Mouse (Mus musculus) hindbrain, embryonic 13.5 days (tissue): ENCODE data around the gene Supt5. TPM values are rescaled to one million over a fixed set of nuclear protein-coding genes. Genes with fewer than 3 reads are reported as not detected.
A peak's percentile ranks its signal among the peaks of the same experiment; 100 is the strongest.
"Not testable (repeated sequence)": the region's sequence is repeated elsewhere in the genome, so short reads cannot be mapped to it uniquely, and the experiment has no call there.

Experiments
- ATAC-seq: fragments of 200-750 bp; cut with Nextera tagmentation; 2 replicates; pipeline ENCODE4 v1.8.0; 2017; ENCODE audit warnings: moderate TSS enrichment; ENCODE audit not compliant: low FRiP score
- H3K27ac ChIP-seq: fragments of 300-500 bp; sonication (generic); 2 replicates; pipeline ENCODE4 v1.5.1; 2015; ENCODE audit warnings: inconsistent platforms, mild to moderate bottlenecking, moderate library complexity
- H3K27me3 ChIP-seq: fragments of 300-500 bp; sonication (generic); 2 replicates; pipeline ENCODE4 v1.6.1; 2015; ENCODE audit warnings: mild to moderate bottlenecking, inconsistent platforms
- H3K36me3 ChIP-seq: fragments of 300-500 bp; sonication (generic); 2 replicates; pipeline ENCODE4 v1.6.1; 2015; ENCODE audit warnings: mild to moderate bottlenecking, inconsistent platforms
- H3K4me1 ChIP-seq: fragments of 300-500 bp; sonication (generic); replicated peaks from 2 replicates; pipeline ENCODE4 v1.6.1; 2015; ENCODE audit warnings: inconsistent platforms
- H3K4me2 ChIP-seq: fragments of 300-500 bp; sonication (generic); 2 replicates; pipeline ENCODE4 v1.6.1; 2015; ENCODE audit warnings: inconsistent platforms, mild to moderate bottlenecking, moderate library complexity
- H3K4me3 ChIP-seq: fragments of 300-500 bp; sonication (generic); 2 replicates; pipeline ENCODE4 v1.5.1; 2015; ENCODE audit warnings: mild to moderate bottlenecking, inconsistent platforms
- H3K9ac ChIP-seq: fragments of 300-500 bp; sonication (generic); 2 replicates; pipeline ENCODE4 v1.6.1; 2015; ENCODE audit warnings: mild to moderate bottlenecking, inconsistent platforms
- H3K9me3 ChIP-seq: fragments of 300-500 bp; sonication (generic); 2 replicates; pipeline ENCODE4 v1.6.1; 2016; ENCODE audit warnings: inconsistent platforms
- WGBS: fragments of 180-500 bp; shearing (Covaris S2); methylation state at CpG from one replicate; pipeline ENCODE4 v1.1.7; 2015; 5-methylcytosine and 5-hydroxymethylcytosine counted together
- polyA plus RNA-seq: library from polyadenylated mRNA; unstranded; fragments of >200 nt; fragmentation: Nextera tagmentation; extraction: Ambion mirVana; gene quantifications from 2 replicates; pipeline ENCODE4 v1.2.1, GENCODE M21; 2015

Supt5 gene
- 92.1 and 97.7 TPM in 2 replicates for polyA plus RNA-seq

GRCm38 (mm10) chr7:28338108-28338998 is at the start of gene Supt5:
Supt5 (minus strand) TSS chr7:28338746.
- under 1% methylated on average over 77 of the region's 77 CpGs for WGBS
- Histone ChIP-seq H3K4me2 (peak within 1 kb of the TSS; percentile 84), H3K36me3 (peaks cover 8% of the 10 kb centered on the region; the same call in 1 of the 2 replicates), H3K4me3 (peak within 1 kb of the TSS; percentile 96), H3K27ac (peak within 1 kb of the TSS; percentile 88), H3K9me3 (no peaks in the 10 kb centered on the region), H3K9ac (peak within 1 kb of the TSS; percentile 97), H3K27me3 (no peaks in the 10 kb centered on the region), H3K4me1 (peaks cover 31% of the 10 kb centered on the region)
- ATAC-seq: peak; percentile 98

GRCm38 (mm10) chr7:28387384-28387783 is 48.8 kb upstream of the Supt5 start:
- H3K4me3 ChIP-seq, H3K27ac ChIP-seq, ATAC-seq, H3K9me3 ChIP-seq, H3K27me3 ChIP-seq, H3K4me2 ChIP-seq, H3K9ac ChIP-seq: not testable (repeated sequence)
- Histone ChIP-seq H3K4me1 (peaks cover 22% of the 10 kb centered on the region), H3K36me3 (peaks cover 56% of the 10 kb centered on the region)
- 86% methylated on average over 7 of the region's 7 CpGs for WGBS

- not testable (repeated sequence) for H3K9me3 ChIP-seq, H3K9ac ChIP-seq, H3K27me3 ChIP-seq, H3K27ac ChIP-seq, H3K4me3 ChIP-seq, ATAC-seq, H3K4me2 ChIP-seq
- Histone ChIP-seq H3K36me3 (peaks cover 56% of the 10 kb centered on the region), H3K4me1 (peaks cover 24% of the 10 kb centered on the region)
- 84% methylated on average over 6 of the region's 6 CpGs for WGBS
Measured at GRCm38 (mm10) chr7:28386877-28387276, 48.3 kb upstream of the Supt5 start.

GRCm38 (mm10) chr7:28386462-28386861 is 47.9 kb upstream of the Supt5 start:
- Histone ChIP-seq H3K9ac (no peak overlapping the region), H3K27ac (no peak overlapping the region), H3K9me3 (no peaks in the 10 kb centered on the region), H3K4me2 (no peak overlapping the region), H3K27me3 (no peaks in the 10 kb centered on the region; the same call in 1 of the 2 replicates), H3K4me1 (peaks cover 23% of the 10 kb centered on the region), H3K4me3 (no peak overlapping the region), H3K36me3 (peaks cover 56% of the 10 kb centered on the region)
- 27% methylated on average over 4 of the region's 4 CpGs for WGBS
- ATAC-seq: peak; percentile 43; the same call in 1 of the 2 replicates

DNA sequence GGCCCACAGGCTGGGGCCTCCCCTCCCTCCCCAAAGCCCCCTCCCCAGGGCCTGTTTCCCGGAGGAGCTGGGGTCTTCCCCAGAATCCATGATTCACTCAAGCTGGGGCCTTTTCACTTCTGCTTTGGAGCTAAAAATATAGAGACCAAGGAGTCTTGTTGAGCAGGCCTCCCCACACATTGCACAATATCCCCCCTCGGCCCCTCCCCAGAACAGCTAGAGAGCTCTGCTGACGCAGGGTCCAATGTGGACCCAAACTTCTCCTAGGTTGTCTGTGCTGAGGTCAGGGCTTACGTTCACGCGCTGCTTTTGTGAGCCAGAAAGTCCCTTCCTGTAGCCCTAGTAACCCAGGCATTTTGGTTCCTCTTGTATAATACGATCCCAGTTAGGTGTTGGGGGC is 47.5 kb upstream of the Supt5 start:
- ATAC-seq: no peak
- H3K9ac ChIP-seq: 0 out of 2 replicates have a peak overlapping the region, but pooled peaks have one; percentile 19
- H3K27ac ChIP-seq: no peak overlapping the region
- WGBS: 86% methylated on average over 7 of the region's 7 CpGs
- H3K4me3 ChIP-seq: no peak overlapping the region
- H3K36me3 ChIP-seq: peaks cover 56% of the 10 kb centered on the region
- peaks cover 22% of the 10 kb centered on the region for H3K4me1 ChIP-seq
- H3K9me3 ChIP-seq: no peaks in the 10 kb centered on the region
- no peak overlapping the region for H3K4me2 ChIP-seq
- peaks cover 4% of the 10 kb centered on the region; the same call in 1 of the 2 replicates for H3K27me3 ChIP-seq

- ATAC-seq: no peak
- 95% methylated on average over 9 of the region's 9 CpGs for WGBS
- Histone ChIP-seq H3K27ac (no peak overlapping the region), H3K4me3 (no peak overlapping the region), H3K4me2 (no peak overlapping the region), H3K27me3 (peaks cover 12% of the 10 kb centered on the region; the same call in 1 of the 2 replicates), H3K9me3 (no peaks in the 10 kb centered on the region), H3K9ac (no peak overlapping the region), H3K36me3 (peaks cover 48% of the 10 kb centered on the region), H3K4me1 (peaks cover 25% of the 10 kb centered on the region)
Measured at GRCm38 (mm10) chr7:28385196-28385595, 46.6 kb upstream of the Supt5 start.

- WGBS: 92% methylated on average over 6 of the region's 6 CpGs
- H3K27me3 ChIP-seq: peaks cover 13% of the 10 kb centered on the region; the same call in 1 of the 2 replicates
- peaks cover 30% of the 10 kb centered on the region for H3K4me1 ChIP-seq
- no peaks in the 10 kb centered on the region for H3K9me3 ChIP-seq
- no peak overlapping the region for H3K4me2 ChIP-seq
- H3K36me3 ChIP-seq: peaks cover 39% of the 10 kb centered on the region
- H3K27ac ChIP-seq: no peak overlapping the region
- H3K4me3 ChIP-seq: no peak overlapping the region
- ATAC-seq: no peak
- H3K9ac ChIP-seq: no peak overlapping the region
Measured at GRCm38 (mm10) chr7:28384162-28384561, 45.6 kb upstream of the Supt5 start.

DNA sequence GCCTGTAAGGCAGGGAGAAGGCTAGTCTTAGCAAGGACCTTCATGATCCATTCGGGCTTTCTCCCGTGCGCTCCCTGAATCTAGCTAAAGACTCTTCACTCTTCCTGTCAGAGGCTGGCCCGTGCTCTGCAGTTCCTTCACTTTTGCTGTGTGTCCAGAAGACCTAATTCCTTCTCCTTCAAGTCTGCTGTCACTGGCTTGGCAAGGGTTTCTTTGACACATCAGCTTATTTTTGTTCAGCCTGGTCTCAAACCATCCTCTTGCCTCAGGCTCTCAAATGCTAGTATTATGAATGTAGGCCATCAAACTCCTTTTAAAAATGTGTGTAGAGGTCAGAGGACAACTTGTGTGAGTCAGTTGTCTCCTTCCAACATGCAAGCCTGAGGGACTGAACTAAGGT is 45.1 kb upstream of the Supt5 start:
- no peak for ATAC-seq
- Histone ChIP-seq H3K36me3 (peaks cover 33% of the 10 kb centered on the region), H3K9me3 (no peaks in the 10 kb centered on the region), H3K9ac (no peak overlapping the region), H3K27ac (no peak overlapping the region), H3K4me2 (no peak overlapping the region), H3K27me3 (peaks cover 13% of the 10 kb centered on the region; the same call in 1 of the 2 replicates), H3K4me3 (no peak overlapping the region), H3K4me1 (peaks cover 35% of the 10 kb centered on the region)
- 81% methylated on average over 4 of the region's 4 CpGs for whole genome bisulfite sequencing

DNA sequence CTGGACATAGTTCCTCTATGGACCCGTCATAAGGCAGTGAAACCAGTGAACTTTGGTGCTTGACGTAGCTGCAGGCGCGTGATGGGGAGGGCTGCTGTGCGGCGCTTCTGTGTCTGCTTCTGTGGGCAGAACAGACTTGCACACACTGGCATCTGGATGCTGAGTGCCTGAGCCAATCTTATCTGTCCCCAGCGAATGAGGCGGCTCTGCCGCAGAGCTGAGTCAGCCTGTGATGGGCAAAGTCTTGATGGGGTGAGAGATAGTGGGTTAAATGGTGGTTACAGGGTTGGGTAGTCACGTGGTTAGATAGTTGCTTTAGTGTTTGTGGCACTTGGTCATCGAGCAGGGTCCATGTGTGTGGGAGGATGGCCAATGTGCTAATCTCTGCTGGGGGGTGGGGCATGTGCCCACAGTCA is 44.4 kb upstream of the Supt5 start:
- Histone ChIP-seq H3K4me3 (no peak overlapping the region), H3K9ac (no peak overlapping the region), H3K27ac (peak overlapping the region; percentile 32; the same call in 1 of the 2 replicates), H3K4me1 (peaks cover 41% of the 10 kb centered on the region), H3K36me3 (peaks cover 27% of the 10 kb centered on the region), H3K27me3 (peaks cover 15% of the 10 kb centered on the region), H3K4me2 (no peak overlapping the region), H3K9me3 (no peaks in the 10 kb centered on the region)
- WGBS: 77% methylated on average over 11 of the region's 11 CpGs
- no peak for ATAC-seq

DNA sequence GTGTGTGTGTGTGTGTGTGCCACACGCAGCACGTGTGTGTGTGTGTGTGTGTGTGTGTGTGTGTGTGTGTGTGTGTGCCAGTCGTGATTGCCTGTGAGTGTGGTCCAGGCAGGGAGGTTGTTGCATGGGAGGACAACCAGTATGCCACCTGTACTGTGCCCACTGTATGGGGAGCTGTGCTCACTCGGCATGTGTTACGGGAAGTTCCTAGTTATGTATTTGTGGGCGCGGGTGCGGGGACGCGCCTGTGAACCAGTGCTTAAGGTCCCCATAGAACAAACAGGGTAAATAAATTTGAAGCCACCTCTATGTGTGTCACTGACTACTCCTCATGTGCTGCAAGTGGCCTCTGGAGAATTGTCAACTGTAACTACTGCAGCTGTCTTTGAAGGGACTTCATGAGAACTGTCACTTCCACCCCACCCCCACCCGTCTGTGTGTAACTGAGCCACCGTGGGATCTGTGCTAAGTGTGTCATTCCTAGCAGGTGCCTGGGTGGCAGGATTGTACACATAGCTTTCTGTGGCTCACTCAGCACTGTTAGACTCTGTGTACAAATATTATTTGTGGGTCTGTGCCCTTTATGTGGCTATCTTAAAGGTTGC is 43.9 kb upstream of the Supt5 start:
- H3K27ac ChIP-seq: peak overlapping the region; percentile 32; the same call in 1 of the 2 replicates
- no peaks in the 10 kb centered on the region for H3K9me3 ChIP-seq
- ATAC-seq: no peak
- H3K9ac ChIP-seq: no peak overlapping the region
- H3K36me3 ChIP-seq: peaks cover 22% of the 10 kb centered on the region
- peaks cover 46% of the 10 kb centered on the region for H3K4me1 ChIP-seq
- H3K4me3 ChIP-seq: no peak overlapping the region
- WGBS: 69% methylated on average over 10 of the region's 12 CpGs
- H3K4me2 ChIP-seq: peak overlapping the region; percentile 44
- H3K27me3 ChIP-seq: peaks cover 21% of the 10 kb centered on the region

DNA sequence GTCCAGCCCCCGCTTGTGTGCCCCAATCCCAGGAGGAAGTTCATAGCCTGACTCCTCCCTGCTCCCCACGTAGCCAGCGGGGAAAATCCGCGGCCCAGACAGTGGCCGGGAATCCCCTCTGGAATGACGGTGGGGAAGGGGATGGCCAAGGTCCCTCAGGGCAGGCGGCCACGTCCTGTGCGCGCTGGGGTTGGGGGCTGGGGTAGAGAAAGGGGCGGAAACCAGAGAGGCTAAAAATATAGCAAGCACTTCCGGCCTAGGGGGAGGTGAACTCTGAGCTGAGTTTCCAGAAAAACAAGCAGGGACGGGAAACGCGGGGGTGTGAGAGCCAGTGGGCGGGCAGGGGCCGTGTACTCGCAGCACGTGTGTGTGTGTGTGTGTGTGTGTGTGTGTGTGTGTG is 43.4 kb upstream of the Supt5 start:
- Histone ChIP-seq H3K4me2 (peak overlapping the region; percentile 44), H3K36me3 (peaks cover 17% of the 10 kb centered on the region), H3K4me3 (no peak overlapping the region), H3K27ac (peak overlapping the region; percentile 76), H3K9ac (peak overlapping the region; percentile 61; the same call in 1 of the 2 replicates), H3K9me3 (no peaks in the 10 kb centered on the region), H3K4me1 (peaks cover 51% of the 10 kb centered on the region), H3K27me3 (peaks cover 22% of the 10 kb centered on the region)
- ATAC-seq: peak; percentile 6; the same call in 1 of the 2 replicates
- WGBS: 6% methylated on average over 20 of the region's 20 CpGs
